ENCODE assay signal across 22 mouse cellular contexts in genomic region chr14:48470742-48471487, GRCm38 (mm10).
"Had no signal": no experiment of that assay in that cellular context is flagged by ENCODE, and none has a peak within 500 bp of the region (broad histone marks: within the 10 kb centered on the region; RNA-seq: fewer than 3 reads in every experiment).

No protein-coding gene starts in this region.

- H3K27me3 ChIP-seq: heart, embryonic 12.5 days; hindbrain, embryonic 13.5 days; hindbrain, embryonic 15.5 days; limb, embryonic 13.5 days; limb, embryonic 15.5 days; liver, embryonic 12.5 days had no signal

- ATAC-seq: hindbrain, postnatal 0 days; liver, embryonic 12.5 days had no signal

- H3K36me3 ChIP-seq: heart, embryonic 10.5 days; hindbrain, embryonic 15.5 days had no signal

- H3K27ac ChIP-seq: gastrocnemius, adult 2 months; heart, embryonic 10.5 days; hindbrain, embryonic 13.5 days; hindbrain, embryonic 15.5 days; hindbrain, postnatal 0 days; left cerebral cortex, adult 2 months; limb, embryonic 13.5 days; limb, embryonic 15.5 days; liver, embryonic 12.5 days had no signal

- H3K9ac ChIP-seq: heart, embryonic 12.5 days; hindbrain, embryonic 13.5 days; hindbrain, embryonic 15.5 days; limb, embryonic 13.5 days; limb, embryonic 15.5 days; liver, embryonic 12.5 days had no signal

- H3K4me2 ChIP-seq: heart, embryonic 12.5 days; hindbrain, embryonic 13.5 days; hindbrain, embryonic 15.5 days; limb, embryonic 13.5 days; limb, embryonic 15.5 days; liver, embryonic 12.5 days had no signal

- DNase-seq: gastrocnemius, adult 2 months; gastrocnemius, postnatal 10 days; gastrocnemius, postnatal 25 days; heart, adult 18-20 months; heart, postnatal 14 days; heart, postnatal 36 days; kidney, adult 18-20 months; kidney, adult 8-10 months; kidney, postnatal 10 days; kidney, postnatal 25 days; kidney, postnatal 4 days; left cerebral cortex, postnatal 4 days had no signal

- H3K4me1 ChIP-seq: hindbrain, embryonic 13.5 days; hindbrain, embryonic 15.5 days; limb, embryonic 13.5 days; limb, embryonic 15.5 days had no signal

- H3K4me3 ChIP-seq: gastrocnemius, adult 2 months; heart, embryonic 10.5 days; heart, embryonic 12.5 days; hindbrain, embryonic 13.5 days; hindbrain, embryonic 15.5 days; layer of hippocampus, adult 2 months; left cerebral cortex, adult 2 months; limb, embryonic 13.5 days; limb, embryonic 15.5 days; liver, embryonic 12.5 days had no signal

- H3K9me3 ChIP-seq: heart, embryonic 10.5 days; heart, embryonic 12.5 days; hindbrain, embryonic 13.5 days; hindbrain, embryonic 15.5 days; limb, embryonic 15.5 days; liver, embryonic 12.5 days had no signal
